Comparison of ENCODE assay signal across 17 mouse cellular contexts in genomic region chr12:82325502-82325901, GRCm38 (mm10).
"Had no signal": no experiment of that assay in that cellular context is flagged by ENCODE, and none has a peak within 500 bp of the region (broad histone marks: within the 10 kb centered on the region; RNA-seq: fewer than 3 reads in every experiment).

No protein-coding gene starts in this region.

- ATAC-seq: intestine, postnatal 0 days; lung, postnatal 0 days had no signal

- H3K36me3 ChIP-seq: limb, embryonic 12.5 days; midbrain, embryonic 10.5 days; neural tube, embryonic 12.5 days had no signal

- H3K9ac ChIP-seq: limb, embryonic 12.5 days; liver, embryonic 14.5 days; neural tube, embryonic 12.5 days had no signal

- H3K27ac ChIP-seq: kidney, postnatal 0 days; layer of hippocampus, adult 2 months; limb, embryonic 12.5 days; liver, embryonic 14.5 days; midbrain, embryonic 10.5 days; neural tube, embryonic 12.5 days had no signal

- H3K27me3 ChIP-seq: limb, embryonic 12.5 days; neural tube, embryonic 12.5 days had no signal

- H3K4me1 ChIP-seq: neural tube, embryonic 12.5 days had no signal

- H3K9me3 ChIP-seq: limb, embryonic 12.5 days; midbrain, embryonic 10.5 days; neural tube, embryonic 12.5 days had no signal

- DNase-seq: kidney, adult 8-10 months; kidney, postnatal 4 days; liver; lung, adult 18-20 months; lung, postnatal 4 days; midbrain, embryonic 14.5 days; thymus, adult 2 months; thymus, postnatal 25 days had no signal

- H3K4me3 ChIP-seq: layer of hippocampus, adult 2 months; limb, embryonic 12.5 days; midbrain, embryonic 10.5 days; myocyte; neural tube, embryonic 12.5 days had no signal

- H3K4me2 ChIP-seq: limb, embryonic 12.5 days; neural tube, embryonic 12.5 days had no signal
